Mouse (Mus musculus) spleen, adult 18-20 months (tissue): ENCODE measurements around the gene Cst7.
A peak's percentile ranks its signal among the peaks of the same experiment; 100 is the strongest.
"Not testable (repeated sequence)": the region's sequence is repeated elsewhere in the genome, so short reads cannot be mapped to it uniquely, and the experiment has no call there.

Experiments used
- DNase-seq, 2 experiments: peaks; one replicate each; pipeline ENCODE4 v3.0.0; 2022; ENCODE audit warnings: mixed read lengths in 2 of 2

The Cst7 gene

DNA sequence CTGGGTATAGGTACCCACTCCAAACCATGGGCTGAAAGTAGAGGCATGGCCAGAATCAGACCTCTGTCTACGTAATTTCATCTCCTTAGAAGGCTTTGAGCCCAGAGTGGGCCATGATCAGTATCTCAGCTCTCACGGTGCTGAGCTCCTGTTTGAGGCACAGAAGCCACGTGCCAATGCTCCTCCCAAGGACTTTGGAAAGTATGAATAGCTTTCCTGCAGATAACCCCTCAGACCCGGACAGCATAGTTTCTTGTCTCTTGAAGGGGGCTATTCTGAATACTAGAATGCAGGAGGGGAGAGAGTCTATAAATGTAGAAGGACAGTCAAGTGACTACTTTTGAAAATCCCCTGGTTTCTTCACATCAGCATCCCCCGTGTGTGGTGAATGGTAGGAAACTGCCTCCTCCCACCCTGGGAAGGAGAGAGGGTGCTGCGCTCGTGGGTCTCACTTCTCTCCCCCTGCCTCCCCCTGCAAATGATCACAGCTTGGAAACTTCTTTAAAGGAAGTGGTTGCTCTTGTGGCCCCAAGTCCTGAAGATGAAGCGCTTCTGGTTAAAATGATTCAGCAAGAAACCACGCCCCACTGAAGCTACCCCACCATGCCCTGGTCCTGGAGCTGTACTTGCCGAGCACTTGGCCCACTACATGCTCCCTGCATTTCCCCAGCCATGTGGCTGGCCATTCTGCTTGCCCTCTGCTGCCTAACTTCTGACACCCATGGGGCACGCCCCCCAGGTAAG is at the start of gene Cst7:
Cst7 (plus strand) TSS at position 569 of the 744 bp plus-strand sequence.
- DNase-seq, result peak in 1 of 2 experiments; percentile 10

DNA sequence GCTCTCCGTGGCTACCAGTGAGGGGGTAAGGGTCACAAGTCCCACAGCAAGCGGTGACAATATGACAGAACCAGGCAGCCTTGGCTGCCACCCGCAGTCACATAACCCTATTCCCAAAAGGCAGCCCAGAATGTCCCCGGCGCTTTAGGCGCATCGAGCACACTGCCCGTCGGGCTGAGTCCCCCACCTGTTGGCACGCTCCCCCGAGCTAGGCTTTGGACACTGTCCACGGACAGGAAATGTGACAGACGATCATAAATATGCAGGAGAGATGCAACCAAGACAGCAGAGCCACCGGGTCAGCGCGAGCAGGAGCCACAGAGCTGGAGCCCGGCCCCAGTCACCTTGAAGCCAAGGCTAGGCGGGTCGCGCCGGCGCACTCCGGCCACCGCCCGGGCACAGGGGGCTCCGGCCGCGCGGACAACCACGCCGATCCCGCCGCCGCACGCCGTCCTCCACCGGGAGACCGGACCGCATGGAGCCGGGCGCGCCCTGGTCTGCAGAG is 44.5 kb upstream of the Cst7 start:
- DNase-seq, result no peak

- DNase-seq, result not testable (repeated sequence)
Observed at GRCm38 (mm10) chr2:150549576-150549975, 20.6 kb upstream of the Cst7 start.

- DNase-seq, result no peak
Observed at GRCm38 (mm10) chr2:150558568-150558967, 11.6 kb upstream of the Cst7 start.

DNA sequence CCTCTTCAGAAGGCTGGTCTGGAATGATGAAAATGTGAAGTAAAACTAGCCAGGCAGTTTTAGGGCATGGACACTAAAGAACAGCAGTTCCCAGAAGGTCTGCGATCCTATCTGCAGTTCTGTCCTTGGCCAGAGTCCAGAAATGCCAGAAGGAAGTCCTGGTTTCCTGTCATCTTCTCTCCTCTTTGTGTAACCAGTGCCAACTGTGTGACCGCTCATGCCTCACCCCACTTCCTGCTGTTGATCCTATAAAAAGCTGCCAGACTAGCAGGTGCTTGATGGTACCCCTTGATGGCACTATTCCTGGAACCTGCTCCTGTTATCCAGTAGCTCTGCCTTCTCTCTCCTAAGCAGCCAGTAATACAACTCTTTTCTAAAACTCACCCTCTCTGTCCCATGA is 3.2 kb upstream of the Cst7 start:
- no peak for DNase-seq

DNA sequence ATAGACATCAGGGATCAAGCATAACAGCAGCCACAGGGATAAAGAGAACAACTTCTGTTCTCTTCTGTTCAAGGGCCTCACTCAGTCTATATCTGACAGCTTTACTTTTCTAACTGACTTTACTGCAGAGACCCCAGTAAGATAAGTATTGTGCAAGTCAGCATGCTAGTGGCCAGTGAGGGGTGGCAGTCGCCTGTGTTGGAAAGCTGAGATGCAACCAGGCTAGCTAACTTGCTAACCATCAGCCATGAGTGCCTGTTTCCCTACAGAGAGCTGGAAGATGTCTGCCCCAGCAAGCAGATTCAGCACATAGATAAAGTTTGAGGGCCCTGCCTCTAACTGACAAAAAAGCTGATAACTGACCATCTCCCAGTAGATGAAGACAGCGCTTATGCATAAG is 546 bp downstream of the Cst7 start:
- DNase-seq, result no peak

GRCm38 (mm10) chr2:150572463-150572862 is 2.2 kb downstream of the Cst7 start:
- DNase-seq, result no peak

DNA sequence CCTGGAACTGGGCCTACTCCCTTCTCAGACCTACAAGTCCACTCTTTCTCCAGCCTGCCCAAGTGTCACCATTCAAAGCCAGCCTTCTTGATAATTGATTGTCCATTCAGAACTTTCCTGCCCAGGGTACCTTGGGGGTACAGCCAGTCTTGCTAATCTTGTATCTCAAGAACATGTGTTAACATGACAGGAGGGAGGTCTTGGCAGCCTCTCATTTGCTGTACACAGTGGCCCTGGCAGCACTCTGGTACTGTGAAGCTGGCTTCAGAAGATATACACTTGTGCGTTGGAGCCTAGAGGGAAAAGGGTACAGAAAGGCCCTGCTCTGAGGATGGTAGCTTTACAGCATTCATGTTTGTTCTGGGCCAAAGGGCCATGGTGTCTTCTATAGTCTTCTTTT is 6.0 kb downstream of the Cst7 start:
- no peak for DNase-seq

- no peak for DNase-seq
Observed at GRCm38 (mm10) chr2:150578603-150579002, 8.4 kb downstream of the Cst7 start.

- no peak for DNase-seq
Observed at GRCm38 (mm10) chr2:150579628-150580027, 9.4 kb downstream of the Cst7 start.

GRCm38 (mm10) chr2:150589076-150589475 is 18.9 kb downstream of the Cst7 start:
- DNase-seq, result no peak

DNA sequence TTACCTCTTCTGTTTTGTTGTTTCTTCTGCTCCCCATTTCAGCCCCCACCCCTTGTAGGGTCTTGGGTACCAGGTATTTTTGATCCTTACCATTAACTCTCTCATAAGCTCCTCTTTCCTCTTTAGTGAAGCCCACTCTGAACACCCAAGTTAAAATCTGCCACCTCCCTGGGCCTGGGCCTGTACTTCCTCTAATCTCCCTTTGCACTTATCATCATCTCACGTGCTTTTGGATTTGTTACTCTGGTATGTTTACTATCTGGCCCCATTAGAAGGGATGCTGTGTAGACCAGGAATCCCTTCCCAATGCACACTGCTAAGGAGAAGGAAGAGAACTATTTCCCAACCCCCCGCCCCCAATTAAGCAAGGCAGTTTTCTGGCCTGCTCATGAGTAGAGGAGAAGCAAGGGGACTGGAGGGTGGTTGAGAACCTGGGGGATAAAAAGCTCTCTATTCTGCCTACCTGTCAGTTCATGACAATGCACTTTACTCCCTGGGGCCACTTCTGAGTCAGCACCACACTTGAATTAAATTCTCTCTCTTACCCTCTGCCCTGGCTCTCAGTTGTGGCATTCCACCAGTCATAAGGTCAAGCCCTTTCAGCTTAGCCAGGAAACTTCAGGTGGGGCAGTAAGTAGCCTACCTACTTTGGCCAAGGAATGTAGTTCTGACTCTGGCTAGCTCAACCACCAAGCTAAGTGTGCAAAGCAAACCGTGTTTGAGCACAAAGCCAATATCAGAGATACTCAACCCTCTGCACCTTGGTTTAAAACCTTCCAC is 25.4 kb downstream of the Cst7 start:
- no peak for DNase-seq

GRCm38 (mm10) chr2:150600263-150600662 is 30.0 kb downstream of the Cst7 start:
- no peak for DNase-seq

GRCm38 (mm10) chr2:150602166-150602565 is 32.0 kb downstream of the Cst7 start:
- no peak for DNase-seq

- DNase-seq, result no peak
Observed at GRCm38 (mm10) chr2:150604802-150605201, 34.6 kb downstream of the Cst7 start.

GRCm38 (mm10) chr2:150607086-150607485 is 36.9 kb downstream of the Cst7 start:
- DNase-seq, result no peak

GRCm38 (mm10) chr2:150608087-150608799 is 38.0 kb downstream of the Cst7 start, which contains the start of gene Apmap:
Gene Apmap (minus strand): TSS chr2:150608567.
- DNase-seq, result peak; percentile 88 to 95

DNA sequence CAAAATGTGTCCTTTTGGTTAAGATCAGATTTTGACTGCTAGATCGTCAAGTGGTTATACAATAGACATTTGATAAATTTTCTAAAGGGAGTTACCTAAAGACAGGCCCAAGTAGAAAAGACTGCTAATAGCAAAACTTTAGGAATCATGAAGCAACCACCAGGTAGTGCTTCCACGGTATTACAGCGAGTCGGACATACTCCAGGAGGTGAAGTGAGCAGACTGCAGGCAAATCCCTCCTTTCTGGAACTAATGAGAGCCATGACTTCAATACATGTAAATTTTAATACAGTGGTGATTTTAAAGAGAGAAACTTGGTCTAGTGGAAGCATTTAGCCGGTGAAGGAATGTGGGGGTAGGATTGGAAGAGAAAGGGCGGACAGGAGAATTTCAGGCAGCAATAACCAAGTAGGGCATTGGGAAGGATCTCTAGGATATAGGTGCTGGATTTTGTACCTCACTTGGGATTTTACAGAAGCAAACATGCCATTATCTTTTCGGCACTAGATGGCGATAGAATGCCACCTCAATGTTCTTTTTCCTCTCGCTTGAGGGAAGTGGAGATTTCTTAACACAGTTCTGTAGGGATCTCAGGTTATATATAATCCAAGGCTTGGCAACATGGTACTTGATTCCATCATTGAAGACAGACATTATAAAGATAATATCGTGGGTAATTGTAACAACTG is 38.8 kb downstream of the Cst7 start:
- DNase-seq, result peak in 1 of 2 experiments; percentile 50

- DNase-seq, result no peak
Observed at GRCm38 (mm10) chr2:150610097-150610496, 39.9 kb downstream of the Cst7 start.

DNA sequence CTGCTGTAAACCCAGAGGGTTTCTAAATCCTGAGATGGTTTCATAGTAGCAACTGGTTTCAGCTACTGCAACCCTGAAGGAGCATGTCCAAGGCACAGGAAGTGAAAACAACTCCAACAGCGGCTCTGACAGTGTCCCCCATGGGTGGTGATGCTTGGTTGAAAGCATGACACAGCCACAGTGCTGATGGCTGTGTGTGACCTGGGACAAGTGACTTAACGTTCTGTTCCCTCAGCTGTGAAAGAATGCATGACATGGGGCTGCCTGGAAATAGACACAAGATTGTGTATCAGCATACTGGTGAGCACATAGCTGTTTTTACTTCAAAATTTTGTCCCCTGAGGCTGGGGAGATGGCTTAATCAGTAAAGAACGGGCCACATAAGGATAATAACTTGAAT is 51.5 kb downstream of the Cst7 start:
- no peak for DNase-seq

- no peak for DNase-seq
Observed at GRCm38 (mm10) chr2:150623957-150624356, 53.7 kb downstream of the Cst7 start.

GRCm38 (mm10) chr2:150624926-150625325 is 54.7 kb downstream of the Cst7 start:
- no peak for DNase-seq

GRCm38 (mm10) chr2:150627140-150627539 is 56.9 kb downstream of the Cst7 start:
- no peak for DNase-seq
